Mouse (Mus musculus): ENCODE measurements around the gene Olfr1368.

- no peak for TF ChIP-seq POLR2A (IDR thresholded peaks at IDR 0.05; ENCODE audit: low read depth, low read length)
- no peak for TF ChIP-seq CTCF (conservative IDR thresholded peaks at IDR 0.05; ENCODE audit: insufficient read depth, insufficient read length, low read depth, low read length)
These were observed 15.9 kb upstream of the Olfr1368 start for GRCm38 (mm10) chr13:21161591-21161990.

All from kidney, adult 2 months (tissue).